Mouse (Mus musculus): ENCODE results near the gene Itga9.

Itga9 gene

DNA sequence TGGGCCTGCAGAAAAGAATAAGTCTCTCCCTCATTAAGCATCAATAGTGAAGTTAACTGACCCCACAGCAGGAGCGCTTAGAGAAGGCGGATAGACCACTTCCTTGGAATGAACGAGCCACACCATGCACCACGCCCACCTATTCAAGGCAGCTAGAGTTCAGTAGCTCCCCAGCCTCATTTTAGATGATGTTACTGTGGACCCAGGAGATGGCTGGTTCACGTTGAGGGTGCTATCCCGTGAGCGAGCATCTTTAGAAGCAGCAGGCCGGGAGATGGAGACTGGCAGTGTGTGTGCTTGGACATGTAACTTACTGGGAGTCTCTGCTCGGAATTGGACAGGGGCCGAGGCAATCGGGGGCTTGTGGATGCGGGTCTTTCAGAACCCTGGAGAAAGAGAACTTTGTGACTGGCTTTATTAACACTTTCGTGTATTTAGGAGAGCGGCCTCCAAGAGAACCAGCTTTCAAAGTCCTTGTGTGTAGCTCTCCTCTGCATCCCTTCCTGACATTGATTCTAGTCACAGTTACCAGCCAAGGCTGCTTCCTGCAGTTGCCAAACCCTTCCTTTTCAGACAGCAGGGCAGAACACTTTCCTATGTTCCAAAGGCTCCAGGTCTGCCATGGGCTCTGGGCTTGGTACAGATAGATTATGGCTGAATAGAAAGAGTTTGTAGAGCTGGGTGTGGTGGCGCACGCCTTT lies 1.4 kb downstream of the Itga9 start:
- no peak for DNase-seq (ENCODE audit: low read depth)

DNA sequence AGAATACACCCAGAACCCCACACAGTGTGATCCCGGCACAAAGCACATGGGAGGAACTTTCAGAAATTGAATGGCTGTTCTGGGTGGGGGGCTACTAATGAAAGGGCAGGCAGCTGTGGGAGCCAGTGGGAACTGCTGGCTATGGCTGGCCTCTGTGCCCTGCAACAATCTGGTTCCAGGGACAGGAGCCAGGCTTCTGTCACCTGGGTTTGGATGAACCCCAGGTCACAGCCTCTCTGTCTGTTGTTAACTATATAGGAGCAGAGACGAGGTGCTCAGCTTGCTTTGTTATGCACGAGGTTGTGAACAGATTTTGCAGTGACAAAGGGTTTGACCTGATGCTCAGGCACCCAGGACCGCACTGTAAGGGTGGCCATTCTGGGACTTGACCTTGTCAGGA lies 2.1 kb downstream of the Itga9 start:
- no peak for DNase-seq (ENCODE audit: low read depth)

DNA sequence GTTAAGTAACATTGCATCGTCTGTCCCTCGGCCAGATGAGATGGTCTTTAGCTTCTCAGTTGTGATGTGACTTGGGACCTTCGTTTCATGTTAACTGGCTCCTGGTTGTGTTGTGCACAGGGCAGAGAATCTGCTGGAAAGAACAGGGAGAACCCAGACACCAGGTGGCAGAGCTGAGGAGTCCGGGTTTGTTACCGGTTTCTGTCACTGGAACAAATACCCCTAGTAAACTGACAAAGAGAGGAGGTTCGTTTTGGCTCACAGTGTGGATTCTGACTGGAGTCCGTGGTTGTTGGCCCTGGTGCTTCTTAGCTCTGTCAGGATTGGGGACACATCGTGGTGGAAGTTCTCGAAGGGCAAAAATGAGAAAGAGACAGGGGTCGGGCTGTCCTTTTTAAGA lies 3.6 kb downstream of the Itga9 start:
- no peak for DNase-seq (ENCODE audit: low read depth)

DNA sequence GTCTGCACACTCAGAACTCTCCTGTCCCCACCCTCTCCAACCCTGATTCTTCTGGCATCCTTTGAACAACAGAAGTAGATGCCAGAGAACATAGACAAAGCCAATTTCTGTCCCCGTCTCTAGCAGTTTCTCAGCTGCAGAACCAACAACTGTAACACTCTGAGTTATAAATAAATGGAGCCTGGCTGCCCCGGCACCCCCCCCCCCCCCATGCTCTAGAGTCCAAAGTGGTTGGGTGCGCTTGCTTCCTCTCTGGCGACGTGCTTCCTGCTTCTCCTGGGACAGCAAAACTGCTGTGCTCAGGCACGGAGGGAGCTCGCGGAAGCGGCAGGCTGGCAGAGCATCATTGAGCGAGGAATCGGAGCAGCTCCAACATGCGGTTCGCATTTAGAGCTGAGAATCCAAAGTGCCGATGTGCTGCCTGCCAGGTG lies 4.6 kb downstream of the Itga9 start:
- no peak for DNase-seq (ENCODE audit: low read depth)

DNA sequence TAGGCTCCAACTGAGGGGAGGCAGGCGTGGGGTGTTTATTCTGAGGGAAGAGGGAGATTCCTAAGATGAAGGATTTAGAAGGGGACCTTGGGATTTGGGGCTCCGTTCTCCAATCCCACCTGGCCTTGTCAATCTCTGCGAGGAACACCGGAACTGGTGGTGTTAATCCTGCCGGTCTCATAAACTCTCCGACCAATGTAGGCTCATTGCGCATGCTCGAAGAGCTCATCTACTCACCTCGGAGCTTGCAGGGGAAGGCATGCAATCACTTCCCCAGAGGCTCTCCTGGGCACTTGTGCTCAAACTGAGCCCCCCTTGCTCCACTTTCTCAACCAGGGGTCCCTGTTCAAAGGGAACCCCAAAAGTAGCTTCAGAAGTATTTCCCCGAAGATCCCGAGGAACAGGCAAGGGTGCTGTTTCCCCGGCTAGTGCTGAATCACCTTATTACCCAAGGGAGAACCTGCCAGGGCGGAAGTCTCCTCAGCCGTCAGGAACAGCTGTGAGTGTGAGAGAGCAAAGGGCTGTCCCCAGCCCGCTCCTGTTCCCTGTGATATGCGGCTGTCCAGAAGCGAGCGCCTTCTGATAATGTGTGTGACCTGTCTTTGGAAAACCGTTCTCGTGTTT lies 5.6 kb downstream of the Itga9 start:
- no peak for DNase-seq (ENCODE audit: low read depth)

DNA sequence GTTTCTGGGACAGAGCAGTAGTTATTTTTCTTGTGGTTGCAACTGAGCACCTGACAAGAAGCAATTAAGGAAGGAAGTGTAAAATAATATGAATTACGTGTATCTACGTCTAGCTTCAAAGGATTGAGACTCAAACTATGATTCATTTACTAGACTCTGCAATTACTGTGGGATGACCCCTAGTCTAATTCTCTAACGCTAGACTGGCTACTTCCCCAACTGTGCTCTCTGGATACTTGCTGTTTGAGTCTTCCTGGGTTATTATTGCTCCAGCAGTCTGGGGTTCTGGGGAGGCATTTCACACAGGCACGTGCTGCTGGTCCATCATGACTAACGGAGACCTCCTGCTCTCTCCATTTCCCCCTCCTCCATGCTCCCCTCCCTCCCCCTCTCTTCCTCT lies 10.7 kb downstream of the Itga9 start:
- DNase-seq (ENCODE audit: low read depth): no peak

DNA sequence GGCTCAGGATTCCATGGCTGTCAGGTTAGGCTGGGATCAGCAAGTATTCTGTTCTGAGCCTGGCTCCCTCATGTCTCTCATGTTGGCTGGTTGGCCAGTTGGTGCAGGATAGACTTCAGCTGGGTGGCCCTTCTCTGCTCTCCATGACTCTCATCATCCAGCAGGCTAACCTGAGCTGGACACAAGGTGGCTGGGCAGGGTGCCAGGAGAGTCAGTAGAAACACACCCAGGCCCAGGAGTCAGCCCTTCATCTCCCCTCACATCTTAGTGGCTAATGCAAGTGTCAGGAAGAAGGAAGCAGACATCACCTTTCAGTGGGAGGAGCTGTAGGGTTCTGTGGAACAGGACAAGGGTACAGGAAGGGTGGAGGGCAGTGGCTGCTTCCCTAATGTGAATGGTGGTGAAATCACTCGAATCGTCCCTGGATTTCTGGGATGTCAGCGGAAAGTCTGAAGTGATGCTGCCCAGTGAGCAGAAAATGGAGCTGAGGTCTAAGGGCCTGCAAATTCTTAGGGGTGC lies 12.3 kb downstream of the Itga9 start:
- DNase-seq (ENCODE audit: low read depth): no peak

DNA sequence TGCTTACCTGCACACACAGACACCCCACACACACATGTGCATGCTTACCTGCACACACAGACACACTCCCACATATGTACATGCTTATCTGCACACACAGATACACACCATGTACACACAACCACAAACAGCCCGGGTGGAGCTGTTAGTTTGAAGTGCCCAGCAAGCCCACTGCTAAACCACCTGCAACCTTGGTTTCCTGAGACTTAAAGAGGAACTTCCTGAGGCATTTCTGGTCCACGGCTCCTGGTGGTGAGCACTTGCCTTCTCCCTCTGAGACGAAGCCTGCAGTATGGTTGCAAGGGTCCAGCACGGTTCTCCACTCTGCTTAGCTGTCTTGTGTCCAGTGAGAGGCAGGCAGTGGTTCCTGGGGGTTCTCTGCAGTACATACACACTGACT lies 14.3 kb downstream of the Itga9 start:
- DNase-seq (ENCODE audit: low read depth): no peak

DNA sequence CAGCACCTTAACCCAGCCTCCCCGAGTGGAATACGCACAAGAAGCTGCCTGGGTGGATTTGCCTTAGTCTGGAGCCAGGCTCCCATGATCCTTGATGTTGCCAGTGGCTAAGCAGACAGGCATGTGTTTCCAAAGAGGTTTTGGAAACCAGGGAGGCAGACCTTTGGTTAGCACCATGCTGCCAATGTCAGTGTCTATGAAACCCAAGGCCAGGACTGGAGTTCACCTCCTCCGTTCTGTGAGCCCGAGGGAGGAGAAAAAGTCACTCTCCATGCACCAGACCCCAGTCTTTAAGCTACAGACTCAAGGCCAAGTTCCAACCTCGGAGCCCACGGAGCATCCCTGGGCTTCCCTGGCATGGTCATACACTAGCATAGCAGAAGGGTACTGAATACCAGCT lies 15.2 kb downstream of the Itga9 start:
- DNase-seq (ENCODE audit: low read depth): no peak

DNA sequence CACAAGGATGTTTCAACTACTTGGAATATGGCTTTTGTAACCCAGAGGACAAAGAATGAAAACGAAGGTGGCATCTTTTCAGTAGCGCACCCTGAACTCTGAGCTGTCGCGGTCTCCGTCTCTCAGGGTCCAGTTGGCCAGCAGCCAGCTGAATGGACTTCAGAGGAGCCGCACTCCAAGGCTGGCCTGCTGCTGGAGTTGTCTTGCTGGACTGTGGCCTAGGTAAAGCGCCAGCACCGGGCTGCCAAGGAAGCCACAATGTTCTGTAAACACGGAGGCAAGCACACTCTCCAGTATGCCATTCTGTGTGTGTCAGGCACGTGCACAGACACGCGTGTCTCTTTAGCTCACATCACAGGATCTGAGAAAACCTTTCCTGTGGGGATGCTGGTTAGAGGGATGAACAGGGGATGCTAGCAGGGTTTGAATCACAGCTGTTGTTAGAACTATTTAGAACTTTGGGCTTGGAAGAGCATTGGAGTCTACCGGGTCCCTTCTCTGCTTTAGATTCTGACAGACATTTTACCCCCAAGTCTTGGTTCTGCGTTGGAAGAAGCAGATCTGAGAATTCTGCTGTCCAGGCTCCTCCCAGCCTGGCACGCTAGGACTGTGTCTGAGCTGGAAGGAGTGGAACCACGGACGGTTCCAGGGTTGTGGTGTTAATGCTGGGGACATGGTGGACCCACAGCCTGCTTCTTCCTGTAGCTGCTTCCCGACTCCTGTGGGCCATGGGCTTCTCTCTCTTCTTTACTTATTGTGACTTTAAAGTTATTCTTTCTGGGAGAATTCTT lies 16.1 kb downstream of the Itga9 start:
- no peak for DNase-seq (ENCODE audit: low read depth)

DNA sequence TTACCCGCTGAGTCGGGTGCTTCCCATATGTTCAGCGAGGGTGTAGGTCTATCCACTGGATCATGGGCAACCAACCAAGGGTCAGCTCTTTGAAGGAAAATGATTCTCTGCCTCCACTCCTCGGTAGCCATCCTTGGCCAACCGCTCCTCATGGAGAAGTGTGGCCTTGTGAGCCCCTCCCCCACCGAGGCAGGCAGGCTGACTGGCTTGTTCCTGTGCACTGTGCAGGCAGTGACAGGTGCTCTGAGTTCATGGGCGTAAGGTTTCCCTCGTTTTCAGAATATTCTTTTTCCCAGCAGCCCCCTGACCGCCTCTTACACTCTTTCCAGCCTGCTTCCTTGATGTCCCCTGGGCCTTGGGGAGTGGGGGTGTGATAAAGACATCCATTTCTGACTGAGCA lies 17.0 kb downstream of the Itga9 start:
- DNase-seq (ENCODE audit: low read depth): no peak

DNA sequence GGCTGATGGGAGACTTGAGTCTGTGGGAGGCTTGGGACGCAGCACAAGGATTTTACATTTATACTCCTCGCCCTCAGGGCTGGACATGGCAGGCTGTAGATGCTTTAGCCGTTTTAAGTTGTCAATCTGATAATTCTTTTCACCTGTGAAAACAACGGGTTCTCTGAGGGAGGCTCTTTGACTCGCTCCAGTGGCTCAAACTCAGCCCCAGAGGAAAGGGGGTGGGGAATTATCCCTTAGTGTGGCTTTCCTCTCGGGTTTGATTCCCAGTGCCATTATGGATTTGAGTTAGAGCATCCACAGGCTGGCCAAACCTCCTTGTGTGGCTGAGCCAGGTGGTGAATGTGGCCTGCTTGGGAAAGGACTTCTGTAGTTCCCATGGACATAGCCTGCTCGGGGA lies 17.7 kb downstream of the Itga9 start:
- DNase-seq (ENCODE audit: low read depth): no peak

DNA sequence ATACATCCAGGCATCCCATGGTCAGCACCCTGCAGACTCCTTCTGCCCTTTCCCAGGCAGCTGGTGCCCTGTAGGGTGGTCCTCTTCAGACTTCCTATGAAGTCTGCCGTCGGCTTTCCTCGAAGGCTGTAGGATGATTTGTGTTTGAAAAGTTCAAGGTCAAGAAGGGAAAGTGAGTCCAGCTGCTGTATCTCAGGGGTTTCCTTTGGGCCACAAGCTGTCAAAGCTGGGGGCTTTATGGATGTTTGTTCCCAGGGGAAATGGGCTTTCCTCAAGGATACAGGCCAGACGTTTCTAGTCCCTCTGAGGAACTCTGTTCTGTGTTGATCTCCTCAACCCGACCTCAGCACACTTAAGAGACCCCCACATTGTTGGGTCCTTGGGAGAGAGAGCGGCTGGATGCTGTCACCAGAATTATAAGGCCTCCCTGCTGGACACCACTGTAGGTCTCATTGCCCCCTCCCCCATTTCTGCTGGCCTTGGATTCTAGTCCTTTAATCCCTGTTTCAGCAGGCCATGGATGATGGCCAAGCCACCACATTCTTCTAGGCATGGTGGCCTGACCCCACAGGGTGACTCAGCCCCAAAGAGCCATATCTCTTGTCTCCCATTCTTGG lies 23.4 kb downstream of the Itga9 start:
- DNase-seq (ENCODE audit: low read depth): no peak

DNA sequence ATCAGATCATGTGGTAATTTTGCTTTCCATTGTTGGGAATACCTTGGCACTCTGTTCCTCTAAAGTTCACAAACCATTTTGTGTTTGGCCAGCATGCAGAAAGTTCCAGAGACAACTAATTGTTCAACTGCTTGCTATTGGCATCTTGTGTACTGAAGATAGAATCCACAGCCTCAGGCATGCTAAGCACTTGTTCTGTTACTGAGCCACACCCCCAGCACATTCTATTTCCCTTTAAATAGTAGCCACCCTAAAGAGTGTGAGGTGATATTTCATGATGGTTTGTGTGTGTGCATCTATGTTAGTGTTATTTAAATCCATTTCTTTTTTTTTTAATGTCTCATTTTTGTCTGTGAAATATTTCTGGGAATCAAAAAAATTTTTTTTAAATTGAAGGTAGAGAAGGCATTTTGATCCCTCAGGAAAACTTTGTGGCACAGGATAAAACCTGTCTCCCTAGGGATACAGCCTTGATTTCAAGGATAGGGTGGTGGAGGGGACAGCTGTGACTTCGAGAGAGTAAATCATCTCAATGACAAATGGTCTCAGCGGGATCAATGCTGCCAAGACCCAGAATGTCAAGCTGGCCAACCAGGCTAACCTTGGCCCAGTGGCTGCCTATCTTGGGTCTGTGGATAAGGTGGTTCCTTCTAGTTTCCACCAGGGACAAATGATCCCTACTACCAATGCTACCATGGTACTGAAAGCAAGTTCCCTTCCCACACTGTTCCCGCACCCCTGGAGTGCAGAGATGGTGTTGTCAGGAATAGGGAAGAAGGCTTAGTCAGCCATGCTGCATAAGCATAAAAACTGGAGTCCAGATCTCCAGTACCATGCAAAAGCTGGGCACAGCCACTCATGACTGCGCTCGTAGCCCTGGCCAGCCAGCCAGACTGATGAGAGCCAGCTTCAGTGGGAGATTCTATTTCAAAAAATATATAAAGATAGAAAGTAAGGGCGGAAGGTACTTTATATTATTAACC lies 25.6 kb downstream of the Itga9 start:
- no peak for DNase-seq (ENCODE audit: low read depth)

DNA sequence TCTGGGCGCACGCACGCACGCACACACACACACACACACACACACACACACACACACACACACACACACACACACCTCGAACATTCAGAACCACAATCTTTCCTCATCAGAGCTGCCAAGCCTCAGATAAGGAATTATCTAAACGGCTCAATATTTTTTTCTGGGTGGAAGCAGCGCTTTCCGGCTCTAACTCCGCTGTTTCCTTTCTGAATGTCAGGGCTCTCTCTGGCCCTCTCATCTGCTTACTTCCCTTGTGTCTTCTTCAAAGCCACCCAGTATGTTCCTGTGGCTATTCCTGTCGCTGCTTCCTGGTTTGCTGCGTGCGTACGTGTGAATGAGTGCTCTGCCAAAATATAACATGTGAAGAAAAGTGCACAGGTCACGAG lies 26.3 kb downstream of the Itga9 start:
- no peak for DNase-seq (ENCODE audit: low read depth)

DNA sequence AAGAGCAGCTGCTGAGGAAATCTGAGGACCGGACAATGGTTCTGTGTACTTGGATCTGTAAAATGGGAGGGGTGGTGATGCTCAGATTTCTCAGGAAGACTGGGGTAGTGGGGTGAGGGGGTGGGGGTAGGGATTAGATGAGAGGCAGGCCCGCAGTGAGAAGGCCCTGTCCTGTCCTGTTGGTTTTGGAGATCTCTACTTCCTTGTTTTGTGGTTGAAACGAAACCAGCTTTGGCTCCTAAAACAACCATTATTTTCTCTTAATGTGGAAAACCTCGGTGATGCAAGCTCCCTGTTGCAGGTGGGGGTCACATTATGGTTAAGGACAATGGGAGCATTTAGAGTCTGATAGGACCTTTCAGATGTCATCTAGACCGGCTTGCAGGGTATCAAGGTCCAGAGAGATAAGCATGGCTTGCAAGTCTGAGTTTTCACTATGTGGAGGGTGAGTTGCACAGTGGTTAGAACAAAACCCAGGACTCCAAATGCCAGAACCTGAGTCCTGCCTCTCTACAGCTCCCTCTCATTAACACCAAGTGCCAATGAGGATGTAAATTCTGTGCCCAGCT lies 32.2 kb downstream of the Itga9 start:
- no peak for DNase-seq (ENCODE audit: low read depth)

DNA sequence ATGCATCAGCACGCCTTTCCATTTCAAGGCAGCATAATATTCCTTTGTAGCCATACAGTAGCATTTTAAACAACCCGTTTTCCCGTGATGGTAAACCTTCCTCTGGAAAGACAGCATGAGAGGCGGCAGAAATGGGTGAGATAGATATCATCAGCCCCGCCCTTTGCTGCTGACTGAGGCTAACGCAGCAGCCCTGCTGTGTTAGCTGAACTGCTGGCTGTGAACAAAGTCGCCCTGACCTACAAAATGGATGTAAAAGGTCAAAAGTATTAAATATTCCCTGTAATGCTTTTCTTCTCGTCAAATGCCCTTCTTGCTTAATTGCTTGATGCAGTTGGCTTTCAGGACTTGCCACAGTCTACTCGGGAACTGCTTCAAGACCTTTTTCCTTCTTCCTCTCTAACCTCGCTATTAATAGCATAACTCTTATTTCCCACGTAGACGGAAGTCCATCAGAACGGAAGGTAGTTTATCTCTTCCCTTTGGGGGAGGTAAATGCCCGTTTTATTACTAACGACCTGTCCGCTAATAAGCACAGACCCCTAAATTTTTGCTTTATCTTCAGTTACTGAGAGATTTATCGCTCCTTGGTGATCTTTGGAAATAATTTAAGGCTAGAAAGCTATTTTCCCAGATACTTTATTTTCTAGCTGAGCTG lies 39.3 kb downstream of the Itga9 start:
- DNase-seq (ENCODE audit: low read depth): no peak

DNA sequence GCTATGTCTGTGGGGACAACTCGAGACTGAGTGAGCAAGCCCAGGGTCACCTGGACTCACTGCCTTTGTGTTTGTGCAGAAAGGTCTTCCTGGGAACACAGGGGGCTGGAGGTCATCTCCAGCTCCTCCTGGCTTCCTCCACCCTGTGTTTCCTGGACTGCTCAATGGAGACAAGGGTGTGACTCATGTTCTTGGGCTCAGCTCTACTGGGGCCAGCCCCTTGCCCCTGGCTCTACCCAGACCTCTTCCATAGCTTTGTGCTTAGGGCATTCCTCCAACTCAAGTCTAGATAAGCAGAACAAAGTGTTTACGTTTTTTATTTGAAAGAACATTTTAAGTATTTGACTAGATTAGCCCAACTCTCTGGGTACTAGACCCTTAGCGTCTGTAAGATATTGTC lies 41.0 kb downstream of the Itga9 start:
- no peak for DNase-seq (ENCODE audit: low read depth)

DNA sequence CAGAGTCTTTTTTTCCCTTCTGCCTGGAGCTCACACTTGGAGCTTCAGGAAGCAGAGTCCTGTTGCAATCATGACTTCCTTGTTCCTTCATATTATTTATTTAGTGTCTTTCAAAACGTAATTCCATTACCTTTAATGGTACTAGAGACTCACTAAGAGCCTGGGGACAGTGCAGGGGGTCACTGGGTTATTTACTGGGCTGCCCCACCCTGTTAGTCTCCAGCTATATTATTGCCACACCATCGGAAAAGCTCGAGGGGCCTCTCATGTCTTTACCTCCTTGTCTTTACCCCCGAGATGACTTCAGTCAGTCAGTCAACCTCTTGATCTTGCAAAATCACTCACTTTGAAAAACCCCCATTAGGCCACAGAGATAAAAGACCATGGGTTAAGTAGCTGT lies 44.5 kb downstream of the Itga9 start:
- DNase-seq (ENCODE audit: low read depth): no peak

DNA sequence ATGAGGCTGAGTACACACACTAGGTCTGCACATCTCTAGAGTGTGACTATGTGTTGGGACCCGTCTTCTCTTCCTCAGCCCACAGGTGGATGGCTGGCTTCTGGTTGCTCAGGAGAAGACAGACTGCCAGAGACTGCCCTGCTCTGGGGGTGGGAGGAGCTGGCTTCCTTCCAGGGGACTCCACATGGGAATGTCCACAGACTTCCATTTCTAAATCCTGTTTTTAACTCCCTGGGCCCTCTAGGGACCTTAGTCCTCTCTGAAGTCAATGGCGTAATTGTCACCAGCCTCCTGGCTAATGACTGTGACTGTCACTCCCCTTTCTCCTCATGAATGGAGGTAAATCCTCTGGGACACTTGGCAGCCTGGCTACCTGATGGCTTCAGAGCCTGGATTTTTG lies 45.4 kb downstream of the Itga9 start:
- no peak for DNase-seq (ENCODE audit: low read depth)

DNA sequence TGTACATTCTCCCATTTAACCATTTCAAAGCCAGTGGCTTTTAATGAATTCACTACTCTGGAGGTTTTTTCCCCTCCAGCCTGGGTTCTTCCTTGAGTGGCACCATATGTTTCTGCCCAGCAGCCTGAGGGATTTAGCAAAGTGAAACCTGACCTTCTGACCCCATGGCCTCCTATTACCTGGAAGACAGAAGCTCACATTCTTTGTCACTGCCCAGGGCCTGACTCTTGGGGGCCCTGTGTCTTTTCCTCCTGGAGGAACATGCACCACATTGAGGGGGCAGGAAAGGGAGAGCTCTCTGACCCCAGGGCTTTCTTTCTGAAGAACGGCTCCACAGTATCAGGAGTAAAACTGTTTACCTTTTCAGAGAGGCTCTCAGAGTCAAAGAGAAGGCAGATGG lies 46.9 kb downstream of the Itga9 start:
- no peak for DNase-seq (ENCODE audit: low read depth)

Measured in c-Kit-positive CD71-positive TER-119-negative erythroid progenitor cells, embryonic 14.5 days (primary cell).